ENCODE assay signal across 30 mouse cellular contexts in the genomic region with DNA sequence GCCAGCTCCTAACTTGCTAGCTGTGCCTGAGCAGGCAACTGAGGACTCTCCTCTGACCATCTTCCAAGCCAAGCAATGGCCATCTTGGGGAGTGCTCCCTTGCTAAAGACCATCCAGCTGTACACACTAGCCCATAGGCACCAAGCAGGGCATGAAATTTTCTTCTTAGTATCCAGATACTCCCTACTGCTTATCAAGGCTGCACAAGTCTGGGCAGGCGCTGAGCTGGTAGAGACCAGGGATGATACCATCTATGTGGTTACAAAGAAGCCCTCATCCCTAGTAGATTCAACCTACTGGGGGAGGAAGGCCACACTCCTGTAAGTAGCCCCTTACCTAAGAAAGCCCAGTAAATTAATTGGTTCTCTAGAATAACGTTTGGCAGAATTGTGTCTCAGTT. TPM values are rescaled to one million over a fixed set of nuclear protein-coding genes. Genes with fewer than 3 reads are reported as not detected.
DNase-seq lines count a peak whose midpoint lies in the region; ATAC-seq lines count a peak whose summit lies in the region.
"Had no signal": no experiment of that assay in that cellular context is flagged by ENCODE, and none has a peak within 500 bp of the region (broad histone marks: within the 10 kb centered on the region; RNA-seq: fewer than 3 reads in every experiment).

No protein-coding gene starts in this region.

- WGBS in heart, embryonic 15.5 days: 68% methylated on average over 2 of the region's 2 CpGs
- 66% methylated on average over 2 of the region's 2 CpGs for WGBS in lung, embryonic 16.5 days
- 60% methylated on average over 2 of the region's 2 CpGs for WGBS in liver, embryonic 11.5 days

- H3K4me3 ChIP-seq in heart, embryonic 15.5 days: no peak overlapping the region
- no peak overlapping the region for H3K4me3 ChIP-seq in lung, embryonic 16.5 days (ENCODE audit: low read length)
- H3K4me3 ChIP-seq in liver, embryonic 11.5 days (ENCODE audit: low read depth, low read length): no peak overlapping the region
- H3K4me3 ChIP-seq: embryonic facial prominence, embryonic 13.5 days; erythroblast, embryonic 14.5 days; forebrain, embryonic 12.5 days; heart, embryonic 13.5 days; hindbrain, embryonic 13.5 days; midbrain, embryonic 12.5 days; neural tube, embryonic 15.5 days had no signal

- intact Hi-C loops in heart, postnatal 36 days (cut with DNase I): loop anchor here (2.0 kb wide), 1 partner anchor 60 kb away; no protein-coding TSS in a partner anchor

- ATAC-seq in heart, embryonic 15.5 days (replicated peaks; ENCODE audit: insufficient number of reproducible peaks, insufficient read depth, low FRiP score, low read depth): no peak
- ATAC-seq in lung, embryonic 16.5 days (ENCODE audit: low read depth): no peak
- ATAC-seq in liver, embryonic 11.5 days (replicated peaks; ENCODE audit: low FRiP score): peak; percentile 61; the same call in 1 of the 2 replicates
- ATAC-seq: CD4-positive, CD25-positive, alpha-beta regulatory T cell, adult 4 months; Patski had no signal

- H3K36me3 ChIP-seq in heart, embryonic 15.5 days: no peaks in the 10 kb centered on the region
- H3K36me3 ChIP-seq in lung, embryonic 16.5 days (ENCODE audit: control insufficient read depth, insufficient read depth, low read length): no peaks in the 10 kb centered on the region
- H3K36me3 ChIP-seq in liver, embryonic 11.5 days (ENCODE audit: control insufficient read depth, insufficient read depth, low read length): no peaks in the 10 kb centered on the region
- H3K36me3 ChIP-seq: embryonic facial prominence, embryonic 13.5 days; forebrain, embryonic 12.5 days; heart, embryonic 13.5 days; hindbrain, embryonic 13.5 days; midbrain, embryonic 12.5 days; neural tube, embryonic 15.5 days had no signal

- H3K27me3 ChIP-seq in heart, embryonic 15.5 days: no peaks in the 10 kb centered on the region
- no peaks in the 10 kb centered on the region for H3K27me3 ChIP-seq in lung, embryonic 16.5 days (ENCODE audit: control insufficient read depth, insufficient read depth, low read depth, low read length)
- H3K27me3 ChIP-seq in liver, embryonic 11.5 days (replicated peaks; ENCODE audit: control insufficient read depth, insufficient read depth, low read length): no peaks in the 10 kb centered on the region
- H3K27me3 ChIP-seq: embryonic facial prominence, embryonic 13.5 days; forebrain, embryonic 12.5 days; heart, embryonic 13.5 days; hindbrain, embryonic 13.5 days; neural tube, embryonic 15.5 days; Patski had no signal

- no peak overlapping the region for H3K9ac ChIP-seq in heart, embryonic 15.5 days
- H3K9ac ChIP-seq in lung, embryonic 16.5 days (ENCODE audit: low read length): no peak overlapping the region
- no peak overlapping the region for H3K9ac ChIP-seq in liver, embryonic 11.5 days (ENCODE audit: low read depth, low read length)
- H3K9ac ChIP-seq: embryonic facial prominence, embryonic 13.5 days; forebrain, embryonic 12.5 days; heart, embryonic 13.5 days; hindbrain, embryonic 13.5 days; liver, embryonic 14.5 days; midbrain, embryonic 12.5 days; neural tube, embryonic 15.5 days had no signal

- H3K4me2 ChIP-seq in heart, embryonic 15.5 days: no peak overlapping the region
- H3K4me2 ChIP-seq in lung, embryonic 16.5 days (ENCODE audit: low read depth, low read length): no peak overlapping the region
- H3K4me2 ChIP-seq in liver, embryonic 11.5 days: no peak overlapping the region
- H3K4me2 ChIP-seq: embryonic facial prominence, embryonic 13.5 days; forebrain, embryonic 12.5 days; heart, embryonic 13.5 days; hindbrain, embryonic 13.5 days; midbrain, embryonic 12.5 days; neural tube, embryonic 15.5 days had no signal

- peaks cover 24% of the 10 kb centered on the region for H3K4me1 ChIP-seq in heart, embryonic 15.5 days (replicated peaks)
- peaks cover 15% of the 10 kb centered on the region for H3K4me1 ChIP-seq in lung, embryonic 16.5 days (replicated peaks; ENCODE audit: control insufficient read depth, insufficient read depth, low read length)
- H3K4me1 ChIP-seq in liver, embryonic 11.5 days (replicated peaks; ENCODE audit: control insufficient read depth, insufficient read depth, low read length): peaks cover 18% of the 10 kb centered on the region

- no peak for DNase-seq in heart, postnatal 36 days
- DNase-seq in lung, postnatal 25 days (ENCODE audit: low spot score): no peak
- DNase-seq in liver, embryonic 11.5 days (ENCODE audit: low spot score): no peak
- no peak for DNase-seq in layer of hippocampus, postnatal 10 days (ENCODE audit: low spot score in 2 of 2)
- no peak for DNase-seq in cerebellum, postnatal 36 days
- DNase-seq: adrenal gland, postnatal 36 days; cerebellum, adult 2 months; cerebellum, postnatal 25 days; embryo, embryonic 11 days; gastrocnemius, postnatal 25 days; kidney, adult 18-20 months; kidney, postnatal 10 days; layer of hippocampus, postnatal 36 days; lung, postnatal 36 days; right cerebral cortex, adult 18-20 months; thymus, adult 2 months; thymus, postnatal 4 days had no signal

- H3K27ac ChIP-seq in heart, embryonic 15.5 days: peak overlapping the region; percentile 42; the same call in 1 of the 2 replicates
- peak overlapping the region; percentile 38; the same call in 1 of the 2 replicates for H3K27ac ChIP-seq in lung, embryonic 16.5 days (ENCODE audit: low read length)
- no peak overlapping the region for H3K27ac ChIP-seq in liver, embryonic 11.5 days (ENCODE audit: low read depth, low read length)
- H3K27ac ChIP-seq: embryonic facial prominence, embryonic 13.5 days; forebrain, embryonic 12.5 days; hindbrain, embryonic 13.5 days; liver, embryonic 14.5 days; midbrain, embryonic 12.5 days; neural tube, embryonic 15.5 days; stomach, postnatal 0 days had no signal

- no peaks in the 10 kb centered on the region for H3K9me3 ChIP-seq in heart, embryonic 15.5 days (replicated peaks)
- no peaks in the 10 kb centered on the region for H3K9me3 ChIP-seq in lung, embryonic 16.5 days (ENCODE audit: control insufficient read depth, low read length)
- H3K9me3 ChIP-seq in liver, embryonic 11.5 days (ENCODE audit: control insufficient read depth, low read length): no peaks in the 10 kb centered on the region
- H3K9me3 ChIP-seq: embryonic facial prominence, embryonic 13.5 days; forebrain, embryonic 12.5 days; heart, embryonic 13.5 days; hindbrain, embryonic 13.5 days; midbrain, embryonic 12.5 days; neural tube, embryonic 15.5 days had no signal

RNA-seq across cellular contexts. Expression of a gene that starts 7.0 kb away (rescaled TPM):
- 48.5 and 52.8 TPM in 2 replicates for polyA plus RNA-seq in heart, embryonic 15.5 days (2015; fragmentation: Nextera tagmentation; extraction: Ambion mirVana)
- 10 to 100 TPM; 44.4 to 61.9 TPM for total RNA-seq in heart, postnatal 36 days (2021)
- polyA plus RNA-seq in lung, embryonic 16.5 days (2015; fragmentation: Nextera tagmentation; extraction: Ambion mirVana): 62.9 and 79.0 TPM in 2 replicates
- 22.3 and 24.2 TPM in 2 replicates for polyA plus RNA-seq in liver, embryonic 11.5 days (2014; fragmentation: Nextera tagmentation; extraction: Ambion mirVana)
- 10 to 100 TPM; 45.8 to 48.3 TPM for total RNA-seq in layer of hippocampus, postnatal 10 days (2021)
